Mouse (Mus musculus) midbrain, embryonic 16.5 days (tissue): ENCODE data around the gene Lrrc74a. TPM values are rescaled to one million over a fixed set of nuclear protein-coding genes. Genes with fewer than 3 reads are reported as not detected.
A peak's percentile ranks its signal among the peaks of the same experiment; 100 is the strongest.

Source experiments
- ATAC-seq: fragments of 200-750 bp; cut with Nextera tagmentation; 2 replicates; pipeline ENCODE4 v1.8.0; 2017; ENCODE audit warnings: moderate TSS enrichment
- H3K27ac ChIP-seq: fragments of 300-500 bp; sonication (generic); 2 replicates; pipeline ENCODE4 v1.5.1; 2014; ENCODE audit warnings: mild to moderate bottlenecking, low read length, mixed read lengths
- H3K27me3 ChIP-seq: fragments of 300-500 bp; sonication (generic); 2 replicates; pipeline ENCODE4 v1.6.1; 2014; ENCODE audit warnings: low read depth, low read length, mixed read lengths; ENCODE audit not compliant: control insufficient read depth, insufficient read depth
- H3K36me3 ChIP-seq: fragments of 300-500 bp; sonication (generic); 2 replicates; pipeline ENCODE4 v1.6.1; 2014; ENCODE audit warnings: mild to moderate bottlenecking, low read length, moderate library complexity, mixed read lengths; ENCODE audit not compliant: control insufficient read depth, insufficient read depth
- H3K4me1 ChIP-seq: fragments of 300-500 bp; sonication (generic); 2 replicates; pipeline ENCODE4 v1.6.1; 2014; ENCODE audit warnings: mild to moderate bottlenecking, low read length, mixed read lengths; ENCODE audit not compliant: control insufficient read depth, insufficient read depth
- H3K4me2 ChIP-seq: fragments of 300-500 bp; sonication (generic); 2 replicates; pipeline ENCODE4 v1.6.1; 2014; ENCODE audit warnings: mild to moderate bottlenecking, low read length, mixed read lengths
- H3K4me3 ChIP-seq: fragments of 300-500 bp; sonication (generic); 2 replicates; pipeline ENCODE4 v1.5.1; 2014; ENCODE audit warnings: low read depth, mild to moderate bottlenecking, low read length, moderate library complexity, mixed read lengths
- H3K9ac ChIP-seq: fragments of 300-500 bp; sonication (generic); 2 replicates; pipeline ENCODE4 v1.6.1; 2014; ENCODE audit warnings: low read depth, low read length, mixed read lengths
- H3K9me3 ChIP-seq: fragments of 300-500 bp; sonication (generic); replicated peaks from 2 replicates; pipeline ENCODE4 v1.6.1; 2014; ENCODE audit warnings: mild to moderate bottlenecking, low read length, mixed read lengths; ENCODE audit not compliant: control insufficient read depth, poor library complexity, severe bottlenecking
- WGBS: fragments of 180-500 bp; shearing (Covaris S2); extraction: QIAGEN DNeasy Blood & Tissue Kit; methylation state at CpG from one replicate; pipeline ENCODE4 v1.1.7; 2014; 5-methylcytosine and 5-hydroxymethylcytosine counted together
- polyA plus RNA-seq: library from polyadenylated mRNA; unstranded; fragments of >200 nt; fragmentation: Nextera tagmentation; extraction: Ambion mirVana; gene quantifications from 2 replicates; pipeline ENCODE4 v1.2.1, GENCODE M21; 2015

Lrrc74a gene
- polyA plus RNA-seq, 1 experiment from 2014 or later: not detected

GRCm38 (mm10) chr12:86693389-86693788, 40.8 kb upstream of the Lrrc74a start:
- no peak for ATAC-seq
- Histone ChIP-seq H3K9ac (no peak overlapping the region), H3K4me2 (no peak overlapping the region), H3K4me1 (peaks cover 3% of the 10 kb centered on the region; the same call in 1 of the 2 replicates), H3K27me3 (no peaks in the 10 kb centered on the region), H3K4me3 (no peak overlapping the region), H3K36me3 (peaks cover 33% of the 10 kb centered on the region), H3K9me3 (no peaks in the 10 kb centered on the region), H3K27ac (no peak overlapping the region)

GRCm38 (mm10) chr12:86694441-86694840, 39.7 kb upstream of the Lrrc74a start:
- no peak overlapping the region for H3K9ac ChIP-seq
- H3K27ac ChIP-seq: no peak overlapping the region
- peaks cover 24% of the 10 kb centered on the region for H3K36me3 ChIP-seq
- H3K9me3 ChIP-seq: no peaks in the 10 kb centered on the region
- no peaks in the 10 kb centered on the region for H3K27me3 ChIP-seq
- no peak for ATAC-seq
- 94% methylated on average over 1 of the region's 1 CpGs for WGBS
- no peak overlapping the region for H3K4me3 ChIP-seq
- H3K4me1 ChIP-seq: peaks cover 5% of the 10 kb centered on the region; the same call in 1 of the 2 replicates
- H3K4me2 ChIP-seq: no peak overlapping the region

- Histone ChIP-seq H3K36me3 (peaks cover 14% of the 10 kb centered on the region; the same call in 1 of the 2 replicates), H3K27ac (no peak overlapping the region), H3K9ac (no peak overlapping the region), H3K9me3 (no peaks in the 10 kb centered on the region), H3K4me2 (no peak overlapping the region), H3K4me3 (no peak overlapping the region), H3K4me1 (peaks cover 12% of the 10 kb centered on the region; the same call in 1 of the 2 replicates), H3K27me3 (no peaks in the 10 kb centered on the region)
- 39% methylated on average over 2 of the region's 2 CpGs for WGBS
- no peak for ATAC-seq
Measured at GRCm38 (mm10) chr12:86697996-86698395, 36.2 kb upstream of the Lrrc74a start.

- no peaks in the 10 kb centered on the region for H3K9me3 ChIP-seq
- H3K27ac ChIP-seq: 0 out of 2 replicates have a peak overlapping the region, but pooled peaks have one; percentile 0
- no peak overlapping the region for H3K4me3 ChIP-seq
- peaks cover 14% of the 10 kb centered on the region; the same call in 1 of the 2 replicates for H3K36me3 ChIP-seq
- no peak overlapping the region for H3K4me2 ChIP-seq
- no peak for ATAC-seq
- H3K27me3 ChIP-seq: no peaks in the 10 kb centered on the region
- H3K4me1 ChIP-seq: peaks cover 12% of the 10 kb centered on the region; the same call in 1 of the 2 replicates
- H3K9ac ChIP-seq: no peak overlapping the region
Measured at GRCm38 (mm10) chr12:86698537-86698936, 35.6 kb upstream of the Lrrc74a start.

GRCm38 (mm10) chr12:86699965-86700926, 33.9 kb upstream of the Lrrc74a start:
- H3K27ac ChIP-seq: no peak overlapping the region
- H3K9me3 ChIP-seq: no peaks in the 10 kb centered on the region
- no peaks in the 10 kb centered on the region for H3K27me3 ChIP-seq
- H3K4me3 ChIP-seq: no peak overlapping the region
- ATAC-seq: peak; percentile 49; the same call in 1 of the 2 replicates
- H3K36me3 ChIP-seq: peaks cover 10% of the 10 kb centered on the region; the same call in 1 of the 2 replicates
- 25% methylated on average over 19 of the region's 19 CpGs for WGBS
- H3K9ac ChIP-seq: no peak overlapping the region
- peaks cover 12% of the 10 kb centered on the region; the same call in 1 of the 2 replicates for H3K4me1 ChIP-seq
- H3K4me2 ChIP-seq: no peak overlapping the region

GRCm38 (mm10) chr12:86700927-86701310, 33.2 kb upstream of the Lrrc74a start:
- no peak overlapping the region for H3K4me3 ChIP-seq
- H3K27me3 ChIP-seq: no peaks in the 10 kb centered on the region
- no peak for ATAC-seq
- H3K36me3 ChIP-seq: peaks cover 6% of the 10 kb centered on the region; the same call in 1 of the 2 replicates
- H3K4me2 ChIP-seq: no peak overlapping the region
- WGBS: 70% methylated on average over 4 of the region's 4 CpGs
- H3K4me1 ChIP-seq: peaks cover 12% of the 10 kb centered on the region; the same call in 1 of the 2 replicates
- no peak overlapping the region; the same call in 1 of the 2 replicates for H3K27ac ChIP-seq
- H3K9ac ChIP-seq: no peak overlapping the region
- H3K9me3 ChIP-seq: no peaks in the 10 kb centered on the region

GRCm38 (mm10) chr12:86701491-86701890, 32.7 kb upstream of the Lrrc74a start:
- ATAC-seq: no peak
- WGBS: 93% methylated on average over 4 of the region's 4 CpGs

GRCm38 (mm10) chr12:86702690-86703089, 31.5 kb upstream of the Lrrc74a start:
- no peak for ATAC-seq
- Histone ChIP-seq H3K27me3 (no peaks in the 10 kb centered on the region), H3K4me2 (no peak overlapping the region), H3K9ac (no peak overlapping the region), H3K4me1 (peaks cover 12% of the 10 kb centered on the region; the same call in 1 of the 2 replicates), H3K4me3 (no peak overlapping the region), H3K9me3 (no peaks in the 10 kb centered on the region), H3K36me3 (no peaks in the 10 kb centered on the region; the same call in 1 of the 2 replicates), H3K27ac (no peak overlapping the region)
- WGBS: 91% methylated on average over 3 of the region's 3 CpGs

More at GRCm38 (mm10) chr12:86701491-86701890, 32.7 kb upstream of the Lrrc74a start:
- Histone ChIP-seq H3K4me1 (peaks cover 12% of the 10 kb centered on the region; the same call in 1 of the 2 replicates), H3K36me3 (peaks cover 2% of the 10 kb centered on the region; the same call in 1 of the 2 replicates), H3K27ac (no peak overlapping the region), H3K27me3 (no peaks in the 10 kb centered on the region), H3K4me3 (no peak overlapping the region), H3K4me2 (no peak overlapping the region), H3K9me3 (no peaks in the 10 kb centered on the region), H3K9ac (no peak overlapping the region)

GRCm38 (mm10) chr12:86705843-86706242, 28.3 kb upstream of the Lrrc74a start:
- 88% methylated on average over 5 of the region's 5 CpGs for WGBS
- Histone ChIP-seq H3K27ac (no peak overlapping the region), H3K9ac (no peak overlapping the region), H3K4me1 (no peaks in the 10 kb centered on the region), H3K4me3 (no peak overlapping the region), H3K27me3 (no peaks in the 10 kb centered on the region), H3K9me3 (no peaks in the 10 kb centered on the region), H3K36me3 (no peaks in the 10 kb centered on the region; the same call in 1 of the 2 replicates), H3K4me2 (no peak overlapping the region)
- no peak for ATAC-seq
